Mouse (Mus musculus) olfactory bulb, adult 2 months (tissue): ENCODE measurements at regions not wholly inside any gene's neighbourhood (a gene's known extent, or its start where the extent isn't known, plus 50 kb on each side); places are given as distances from the start of the nearest gene placed in this dataset.

Experiments used
- H3K27ac ChIP-seq: fragments of 200-500 bp; 2 replicates; pipeline ENCODE4 v1.5.1; 2012; ENCODE audit warnings: low read depth, low read length; ENCODE audit not compliant: insufficient read depth
- H3K4me1 ChIP-seq: fragments of 200-500 bp; 2 replicates; pipeline ENCODE4 v1.6.1; 2012; ENCODE audit warnings: low read length; ENCODE audit not compliant: control insufficient read depth, insufficient read depth
- H3K4me3 ChIP-seq: fragments of 200-500 bp; 2 replicates; pipeline ENCODE4 v1.5.1; 2012; ENCODE audit warnings: mild to moderate bottlenecking, low read depth, low read length, moderate library complexity; ENCODE audit not compliant: insufficient read depth
- CTCF ChIP-seq: fragments of 200-500 bp; IDR thresholded peaks from 2 replicates; pipeline ENCODE4 v1.5.1; 2012; ENCODE audit warnings: low read depth, mild to moderate bottlenecking, low read length, moderate library complexity; ENCODE audit not compliant: insufficient read depth
- POLR2A ChIP-seq: fragments of 200-500 bp; IDR thresholded peaks from 2 replicates; pipeline ENCODE4 v1.6.1; 2012; ENCODE audit warnings: mild to moderate bottlenecking, low read depth, low read length, moderate library complexity; ENCODE audit not compliant: insufficient read depth
- WGBS: fragments of 180-500 bp; shearing (Covaris S2); methylation state at CpG from one replicate; pipeline ENCODE4 v1.1.7; 2018; 5-methylcytosine and 5-hydroxymethylcytosine counted together

GRCm38 (mm10) chr13:71248261-71249031 lies 406.8 kb upstream of the Adamts16 start:
- no peak overlapping the region for H3K27ac ChIP-seq
- 63% methylated on average over 8 of the region's 8 CpGs for WGBS
- no peak overlapping the region for H3K4me3 ChIP-seq
- TF ChIP-seq POLR2A (no peak), CTCF (peak; percentile 64)
- peaks cover 5% of the 10 kb centered on the region for H3K4me1 ChIP-seq

- TF ChIP-seq POLR2A (no peak), CTCF (no peak)
- H3K4me1 ChIP-seq = peaks cover 5% of the 10 kb centered on the region
These were observed 405.6 kb upstream of the Adamts16 start for GRCm38 (mm10) chr13:71247241-71247640.

GRCm38 (mm10) chr13:71245326-71245725 lies 403.7 kb upstream of the Adamts16 start:
- Histone ChIP-seq H3K27ac (no peak overlapping the region), H3K4me3 (no peak overlapping the region), H3K4me1 (peaks cover 5% of the 10 kb centered on the region)
- WGBS = 95% methylated on average over 4 of the region's 4 CpGs
- TF ChIP-seq POLR2A (no peak), CTCF (no peak)

More at GRCm38 (mm10) chr13:71247241-71247640, 405.6 kb upstream of the Adamts16 start:
- no peak overlapping the region for H3K27ac ChIP-seq
- no peak overlapping the region for H3K4me3 ChIP-seq

GRCm38 (mm10) chr13:71239782-71240181 lies 398.2 kb upstream of the Adamts16 start:
- H3K4me3 ChIP-seq = no peak overlapping the region
- no peak overlapping the region for H3K27ac ChIP-seq
- 69% methylated on average over 4 of the region's 4 CpGs for WGBS
- H3K4me1 ChIP-seq = no peaks in the 10 kb centered on the region
- TF ChIP-seq POLR2A = no peak
- no peak for TF ChIP-seq CTCF

GRCm38 (mm10) chr13:71235338-71235737 lies 393.7 kb upstream of the Adamts16 start:
- H3K4me1 ChIP-seq = no peaks in the 10 kb centered on the region
- no peak overlapping the region for H3K27ac ChIP-seq
- TF ChIP-seq POLR2A = no peak
- TF ChIP-seq CTCF = no peak
- no peak overlapping the region for H3K4me3 ChIP-seq
- 97% methylated on average over 4 of the region's 4 CpGs for WGBS

- H3K4me1 ChIP-seq = no peaks in the 10 kb centered on the region
- no peak overlapping the region for H3K4me3 ChIP-seq
- 63% methylated on average over 5 of the region's 5 CpGs for WGBS
- H3K27ac ChIP-seq = no peak overlapping the region
- TF ChIP-seq CTCF = no peak
- no peak for TF ChIP-seq POLR2A
These were observed 389.6 kb upstream of the Adamts16 start for GRCm38 (mm10) chr13:71231182-71231581.

- TF ChIP-seq POLR2A = no peak
- no peak for TF ChIP-seq CTCF
- Histone ChIP-seq H3K4me1 (peaks cover 3% of the 10 kb centered on the region; the same call in 1 of the 2 replicates), H3K4me3 (no peak overlapping the region), H3K27ac (no peak overlapping the region)
- WGBS = 61% methylated on average over 5 of the region's 5 CpGs
These were observed 373.2 kb upstream of the Adamts16 start for GRCm38 (mm10) chr13:71214776-71215175.

- H3K4me3 ChIP-seq = no peak overlapping the region
- peaks cover 3% of the 10 kb centered on the region; the same call in 1 of the 2 replicates for H3K4me1 ChIP-seq
- no peak overlapping the region for H3K27ac ChIP-seq
- TF ChIP-seq POLR2A (no peak), CTCF (no peak)
- WGBS = 77% methylated on average over 4 of the region's 4 CpGs
These were observed 369.8 kb upstream of the Adamts16 start for GRCm38 (mm10) chr13:71211363-71211762.

GRCm38 (mm10) chr13:71210658-71211251 lies 369.1 kb upstream of the Adamts16 start:
- Histone ChIP-seq H3K4me1 (peaks cover 3% of the 10 kb centered on the region; the same call in 1 of the 2 replicates), H3K4me3 (no peak overlapping the region), H3K27ac (no peak overlapping the region)
- WGBS = 29% methylated on average over 7 of the region's 7 CpGs
- TF ChIP-seq POLR2A (no peak), CTCF (no peak)
